Mouse (Mus musculus) granulocyte monocyte progenitor cell, adult 5-6 weeks (primary cell): ENCODE measurements around the gene Fam53b. TPM values are rescaled to one million over a fixed set of nuclear protein-coding genes. Genes with fewer than 3 reads are reported as not detected.

Experiments used
- ATAC-seq: replicated peaks from 2 replicates; pipeline ENCODE4 v1.8.0; 2016; ENCODE audit warnings: mild to moderate bottlenecking, moderate TSS enrichment, inconsistent platforms; ENCODE audit not compliant: poor library complexity, severe bottlenecking
- total RNA-seq, 2 experiments: library from RNA; stranded (forward) in 1 of 2; stranded (reverse) in 1 of 2; fragments of 200-712, 200-1000 nt in 1 of 2; fragments of >200 nt in 1 of 2; fragmentation: Nextera tagmentation in 1 of 2; gene quantifications; 2 replicates each; pipeline ENCODE4 v1.2.3; 2014 to 2017

Gene Fam53b
- total RNA-seq, 2 experiments from 2014 or later = 11.1 to 20.1 TPM

DNA sequence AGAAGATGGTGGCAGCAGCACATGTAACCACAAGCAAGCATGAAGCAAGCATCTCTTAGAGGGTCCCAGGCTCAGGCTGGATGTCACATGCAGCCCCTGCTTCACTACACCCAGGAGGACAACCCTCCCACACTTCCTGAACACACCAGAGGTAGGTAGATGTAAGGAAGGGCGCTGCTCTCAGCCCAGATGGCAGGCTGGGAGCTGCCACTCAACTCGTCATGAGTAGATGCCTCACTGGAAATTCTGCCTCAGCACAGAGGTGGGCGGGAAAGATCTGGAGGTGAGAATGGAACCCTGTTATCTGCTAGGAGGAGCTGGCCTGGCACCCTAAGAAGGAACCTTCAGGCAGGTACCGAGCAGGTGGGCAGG lies 45.7 kb downstream of the Fam53b start:
- no peak for ATAC-seq

DNA sequence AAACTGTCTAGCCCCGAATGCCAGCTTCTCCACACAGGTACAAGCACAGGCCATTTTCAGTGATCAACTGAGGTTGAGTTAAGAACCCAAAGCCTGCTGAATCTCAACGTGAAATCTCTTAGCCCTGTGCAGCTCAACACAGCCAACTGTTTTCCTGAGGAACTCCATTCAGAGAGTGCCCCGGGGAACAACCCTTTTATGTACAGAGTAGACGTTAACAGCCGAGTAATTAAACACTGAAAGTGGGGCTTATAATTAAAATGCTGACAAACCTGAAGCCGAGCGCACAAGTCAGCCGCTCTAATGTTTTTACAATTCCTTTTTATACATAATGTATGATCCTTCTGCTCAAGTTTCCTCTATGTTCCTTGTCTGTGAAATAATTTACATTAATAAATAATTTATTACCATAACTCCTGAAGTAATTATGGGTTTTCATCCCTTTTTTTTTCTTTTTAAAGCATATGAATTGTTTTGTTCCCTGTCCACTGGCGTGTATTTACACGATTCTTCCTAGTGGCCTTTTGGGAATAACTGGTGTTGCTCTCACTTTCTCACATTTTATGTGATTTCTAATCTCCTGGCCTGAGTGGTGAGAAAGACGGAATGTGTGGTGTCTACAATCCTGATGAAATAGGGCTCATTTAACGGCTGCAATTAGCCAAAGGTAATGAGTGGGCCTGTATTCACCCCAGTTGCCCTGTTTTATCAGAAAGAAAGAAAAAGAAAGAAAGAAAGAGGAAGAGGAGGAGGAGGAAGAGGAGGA lies 46.3 kb downstream of the Fam53b start:
- no peak for ATAC-seq

DNA sequence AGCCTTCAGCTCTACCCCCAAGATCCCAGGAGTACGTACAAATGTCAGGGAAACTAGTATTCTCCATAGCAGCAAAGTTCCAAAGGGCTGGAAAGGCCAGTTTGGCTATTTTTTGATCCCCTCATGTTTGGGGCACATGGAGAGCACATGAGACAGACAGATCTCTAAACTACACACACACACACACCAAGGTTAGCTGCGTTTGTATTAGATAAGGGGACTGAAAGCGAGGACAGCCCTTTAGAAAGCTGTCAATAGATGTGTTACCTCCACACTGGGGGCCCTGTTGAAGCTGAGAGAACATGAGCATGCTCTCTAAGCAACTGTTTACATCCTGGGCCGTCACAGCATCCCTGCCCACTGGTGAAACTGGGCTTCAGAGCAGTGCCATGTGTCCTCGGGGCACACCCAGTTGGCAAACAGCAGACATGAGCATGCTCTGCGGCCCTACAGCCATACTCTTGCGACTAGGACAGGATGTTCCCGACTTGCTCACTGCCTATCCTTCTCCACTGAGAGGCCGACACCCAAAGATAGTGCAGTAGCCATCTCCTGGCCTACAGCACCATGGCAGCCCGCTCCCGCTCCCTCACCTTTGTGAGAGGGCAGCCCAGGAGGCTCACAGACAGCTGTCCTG lies 47.3 kb downstream of the Fam53b start:
- ATAC-seq = no peak

DNA sequence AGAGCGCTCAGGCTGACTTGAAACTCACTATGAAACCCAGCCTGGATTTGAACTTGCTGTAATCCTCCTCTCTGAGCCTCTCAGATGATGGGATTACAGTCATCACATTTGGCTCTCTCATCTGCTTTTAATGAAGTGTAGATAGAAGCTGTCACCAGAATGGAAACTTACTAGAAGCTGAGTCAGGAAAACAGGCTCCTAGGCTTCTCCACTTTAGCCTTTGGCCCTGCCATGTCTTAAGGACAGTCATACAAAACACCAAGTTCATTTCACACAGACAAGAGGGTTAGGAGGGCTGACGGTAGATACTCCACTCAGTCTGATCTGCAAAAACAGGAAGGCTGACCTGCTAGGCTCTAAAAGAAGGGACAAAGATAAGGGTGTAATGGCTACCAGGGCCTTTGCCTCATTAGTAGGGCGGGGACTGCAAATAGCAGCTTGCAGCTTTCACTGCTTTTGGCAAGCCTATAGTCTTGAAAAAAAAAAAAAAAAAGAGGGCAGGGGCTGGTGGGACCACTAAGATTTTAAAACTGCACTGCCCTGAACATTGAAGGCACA lies 48.0 kb downstream of the Fam53b start:
- no peak for ATAC-seq

DNA sequence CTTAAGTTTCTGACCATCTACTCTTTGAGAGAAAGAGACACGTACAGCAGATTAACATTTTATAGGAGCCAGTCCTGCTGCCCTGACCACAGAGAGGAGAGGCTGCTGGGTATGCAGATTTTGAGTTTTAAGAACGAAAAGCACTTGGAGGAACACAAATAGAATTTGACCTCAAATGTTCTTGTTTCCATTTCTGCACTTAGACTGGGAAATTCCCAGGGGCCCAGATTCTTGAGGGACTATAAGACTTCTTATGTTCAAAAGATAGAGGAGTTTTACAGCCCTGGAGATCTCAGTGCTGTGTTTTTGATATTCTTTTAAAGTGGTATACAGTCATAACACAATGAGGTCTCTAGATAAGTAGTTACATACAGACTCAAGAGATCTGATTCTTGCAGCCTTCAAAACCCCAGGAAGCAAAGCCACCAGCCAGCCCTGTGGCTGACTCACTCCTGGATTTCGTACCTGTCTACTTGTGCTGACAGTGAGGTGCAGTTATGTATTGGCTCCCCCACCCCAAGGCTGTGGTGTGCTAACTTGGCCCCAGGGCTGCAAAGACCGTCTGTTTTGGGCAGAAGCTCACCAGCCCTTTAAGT lies 48.7 kb downstream of the Fam53b start:
- no peak for ATAC-seq

DNA sequence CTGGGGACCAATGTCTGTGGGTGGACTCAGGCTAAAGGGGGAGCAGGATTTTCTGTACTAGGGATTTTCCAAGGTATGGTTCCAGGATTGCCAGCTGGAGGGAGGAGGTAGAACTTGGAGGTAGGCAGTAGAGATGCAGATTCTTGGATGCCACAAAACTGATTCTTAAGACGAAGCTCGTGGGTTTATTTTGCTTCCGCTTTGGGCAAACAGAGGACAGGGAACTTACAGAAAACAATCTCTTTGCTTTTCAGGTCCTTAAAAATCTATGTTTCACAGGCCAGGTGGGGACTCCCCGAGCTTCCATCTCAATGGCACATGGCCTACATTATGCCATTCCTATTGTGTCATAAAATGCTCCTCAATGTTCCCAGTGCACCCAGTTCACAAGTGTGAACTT lies 49.4 kb downstream of the Fam53b start:
- no peak for ATAC-seq

DNA sequence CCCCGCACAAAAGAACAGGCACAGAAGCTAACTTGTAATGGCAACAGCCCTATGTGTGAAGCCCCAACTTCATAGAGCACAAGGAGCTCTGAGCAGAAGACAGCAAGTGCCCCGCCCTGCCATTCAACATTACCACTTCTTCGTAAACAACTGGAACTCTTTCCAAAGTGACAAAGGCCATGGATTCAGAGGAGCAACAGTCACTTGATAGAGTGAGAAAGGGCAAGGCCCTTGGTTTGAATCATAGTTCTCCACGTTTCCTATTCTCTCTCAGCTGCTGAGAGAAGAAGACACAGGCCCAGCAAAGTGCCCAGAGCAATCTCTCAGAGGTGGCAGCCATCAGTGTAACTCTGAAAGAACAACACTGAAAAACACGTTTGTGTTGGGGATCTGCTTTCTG lies 49.8 kb downstream of the Fam53b start:
- ATAC-seq = no peak

DNA sequence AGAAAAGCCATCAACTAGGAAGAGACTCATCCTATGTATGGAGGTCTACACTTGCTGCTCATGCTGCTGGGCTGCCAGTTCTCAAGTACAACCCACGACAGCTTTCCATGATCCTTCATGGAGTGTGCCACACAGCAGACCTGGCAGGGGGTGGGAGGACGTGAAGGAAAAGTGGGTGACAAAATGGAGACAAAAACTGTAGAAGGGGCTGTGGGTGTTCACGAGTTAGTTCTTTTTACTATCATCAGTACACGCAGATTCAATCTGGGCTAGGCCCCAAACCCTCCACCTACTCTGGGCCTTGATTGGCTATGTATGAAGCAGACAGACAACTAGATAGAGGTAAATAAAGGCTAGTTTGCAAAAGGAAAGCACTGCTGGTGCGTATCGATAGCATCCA lies 50.3 kb downstream of the Fam53b start:
- ATAC-seq = no peak

DNA sequence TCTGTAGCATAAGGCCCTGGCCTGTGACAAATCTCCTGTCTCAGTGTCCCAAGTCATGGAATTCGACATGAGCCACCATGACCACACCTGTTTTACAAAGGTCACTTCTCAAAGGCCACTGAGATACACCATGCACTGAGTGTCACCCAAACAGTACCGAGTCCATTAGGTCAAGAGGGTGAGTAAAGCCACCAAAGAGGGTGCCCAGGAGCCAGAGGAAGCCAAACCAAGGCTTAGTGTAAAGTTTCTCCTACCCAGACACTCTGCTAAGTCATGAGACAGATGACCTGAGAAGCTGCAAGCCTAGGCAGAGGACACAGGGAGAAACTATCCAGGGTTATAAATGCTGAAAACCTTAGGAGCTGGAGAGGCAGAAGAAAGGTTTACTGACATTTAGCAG lies 52.3 kb downstream of the Fam53b start:
- no peak for ATAC-seq

DNA sequence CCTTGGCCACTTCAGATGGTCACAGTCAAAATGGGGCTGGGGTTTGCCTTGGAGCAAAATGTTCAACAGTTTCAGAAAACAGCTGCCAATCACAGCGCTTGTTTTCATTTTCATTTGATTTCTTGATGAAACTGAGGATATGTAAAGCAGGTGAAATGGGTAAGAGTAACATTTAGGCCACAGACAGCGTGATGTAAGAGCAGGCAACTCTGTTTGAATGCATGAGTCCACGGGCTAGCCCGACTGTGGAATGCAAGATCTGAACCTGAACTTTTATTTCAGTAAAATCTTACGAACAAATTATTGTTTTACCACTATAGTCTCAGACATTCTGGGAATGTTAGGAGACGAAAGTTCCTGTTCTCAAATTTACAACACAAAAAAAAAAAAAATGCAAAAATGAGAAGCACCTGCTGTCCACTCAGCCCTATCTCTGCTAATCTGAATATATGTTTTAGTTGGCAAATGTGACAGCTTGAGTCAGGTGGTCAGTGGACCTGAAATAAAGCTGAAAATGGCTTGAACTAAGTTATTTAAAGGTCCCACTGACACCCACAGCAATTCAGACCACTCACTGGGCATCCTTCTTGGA lies 53.0 kb downstream of the Fam53b start:
- no peak for ATAC-seq

DNA sequence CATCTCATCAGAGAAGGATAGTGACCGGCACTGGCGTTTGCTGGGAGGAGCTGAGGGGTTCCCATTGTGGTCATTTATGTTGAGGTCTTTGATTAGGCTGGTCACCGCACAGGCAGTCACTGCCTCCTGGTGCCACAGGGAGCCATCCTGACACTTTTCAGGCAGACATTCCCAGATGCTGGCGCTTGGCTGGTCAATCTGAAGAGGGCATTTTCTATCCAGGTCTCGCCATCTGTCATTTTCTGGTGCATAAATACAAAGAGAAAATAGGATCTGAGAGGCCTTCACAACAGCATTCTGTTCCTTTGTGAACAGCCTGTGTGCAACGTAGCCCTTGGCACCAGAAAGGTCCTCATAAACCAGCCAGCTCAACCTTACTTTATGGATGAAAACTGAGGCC lies 53.8 kb downstream of the Fam53b start:
- no peak for ATAC-seq

DNA sequence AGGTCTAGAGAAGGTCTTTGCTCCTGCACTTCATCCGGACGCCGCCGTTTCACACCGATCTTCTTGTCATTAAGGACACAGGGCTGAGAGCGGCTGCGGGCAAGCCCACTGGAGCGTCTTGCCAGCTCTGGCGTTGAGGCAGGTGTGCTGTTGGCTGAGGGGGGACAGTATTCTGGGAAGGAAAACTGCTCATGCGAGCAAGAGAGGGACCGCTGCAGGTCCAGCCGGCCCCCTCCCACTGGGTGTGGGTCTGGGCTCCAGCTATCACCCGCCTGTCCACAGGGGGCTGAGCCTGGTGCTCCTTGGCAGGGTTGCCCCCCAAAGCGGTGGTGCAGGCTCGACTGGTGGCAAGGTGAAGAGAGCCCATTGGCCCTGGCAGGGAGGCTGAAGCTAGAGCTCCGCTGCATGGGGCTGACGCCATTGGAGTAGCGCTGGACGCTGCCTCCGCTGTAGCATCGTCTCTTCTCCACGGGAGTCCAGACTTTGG lies 54.2 kb downstream of the Fam53b start:
- ATAC-seq = no peak

DNA sequence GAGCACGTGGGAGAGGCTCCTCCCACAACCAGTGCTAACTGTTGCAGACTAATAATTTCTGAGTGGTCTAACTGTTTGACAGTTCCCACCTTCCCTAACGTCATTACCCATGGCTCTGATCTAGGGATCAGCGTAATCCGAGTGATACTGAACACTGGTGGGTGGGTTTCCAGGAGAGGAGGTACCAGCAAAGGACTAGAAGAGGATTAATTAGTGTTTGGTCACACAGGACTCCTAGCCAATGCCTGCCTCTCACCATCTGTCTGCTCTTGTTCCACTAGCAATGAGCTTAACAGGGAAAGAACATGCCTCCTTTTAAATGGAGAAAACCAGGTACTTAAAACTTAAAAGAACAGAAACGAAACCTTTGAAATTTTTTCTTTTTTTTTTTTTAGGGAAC lies 54.8 kb downstream of the Fam53b start:
- ATAC-seq = no peak

DNA sequence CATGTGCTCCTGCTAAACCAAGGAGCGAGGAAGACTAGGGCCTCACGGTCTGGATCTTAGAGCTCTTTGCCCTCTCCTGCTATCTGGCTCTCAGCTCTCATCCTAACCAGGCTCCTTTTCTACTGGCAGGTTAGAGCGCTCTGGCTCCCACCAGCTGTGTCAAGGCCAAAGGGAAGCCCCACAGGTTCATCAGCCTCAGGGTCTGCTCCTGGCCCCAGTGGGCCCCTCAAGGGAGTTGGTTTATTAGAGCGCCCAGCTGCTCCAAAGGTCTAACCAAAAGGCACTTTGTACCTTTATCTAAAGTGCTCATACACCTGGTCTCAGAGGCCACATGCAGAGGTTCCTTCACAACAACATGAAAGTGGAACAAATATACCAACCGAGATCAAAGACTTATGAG lies 57.4 kb downstream of the Fam53b start:
- ATAC-seq = no peak

DNA sequence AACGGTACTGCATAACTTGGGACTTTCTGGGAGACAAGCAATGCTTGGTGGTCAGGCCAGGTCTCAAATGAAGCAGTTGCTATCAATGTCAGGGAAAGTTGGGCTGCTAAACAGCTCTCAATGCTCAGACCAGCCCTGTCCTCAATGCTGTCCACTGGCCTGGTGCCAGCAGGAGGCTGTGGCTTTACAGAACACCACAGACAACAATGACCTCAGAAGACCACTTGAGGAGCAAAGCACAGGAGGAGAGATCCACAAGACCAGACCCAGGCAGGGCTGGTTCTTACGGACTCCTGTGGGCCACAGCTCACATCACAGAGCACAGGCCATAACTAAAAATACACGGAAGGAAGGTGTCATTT lies 59.3 kb downstream of the Fam53b start:
- ATAC-seq = no peak

DNA sequence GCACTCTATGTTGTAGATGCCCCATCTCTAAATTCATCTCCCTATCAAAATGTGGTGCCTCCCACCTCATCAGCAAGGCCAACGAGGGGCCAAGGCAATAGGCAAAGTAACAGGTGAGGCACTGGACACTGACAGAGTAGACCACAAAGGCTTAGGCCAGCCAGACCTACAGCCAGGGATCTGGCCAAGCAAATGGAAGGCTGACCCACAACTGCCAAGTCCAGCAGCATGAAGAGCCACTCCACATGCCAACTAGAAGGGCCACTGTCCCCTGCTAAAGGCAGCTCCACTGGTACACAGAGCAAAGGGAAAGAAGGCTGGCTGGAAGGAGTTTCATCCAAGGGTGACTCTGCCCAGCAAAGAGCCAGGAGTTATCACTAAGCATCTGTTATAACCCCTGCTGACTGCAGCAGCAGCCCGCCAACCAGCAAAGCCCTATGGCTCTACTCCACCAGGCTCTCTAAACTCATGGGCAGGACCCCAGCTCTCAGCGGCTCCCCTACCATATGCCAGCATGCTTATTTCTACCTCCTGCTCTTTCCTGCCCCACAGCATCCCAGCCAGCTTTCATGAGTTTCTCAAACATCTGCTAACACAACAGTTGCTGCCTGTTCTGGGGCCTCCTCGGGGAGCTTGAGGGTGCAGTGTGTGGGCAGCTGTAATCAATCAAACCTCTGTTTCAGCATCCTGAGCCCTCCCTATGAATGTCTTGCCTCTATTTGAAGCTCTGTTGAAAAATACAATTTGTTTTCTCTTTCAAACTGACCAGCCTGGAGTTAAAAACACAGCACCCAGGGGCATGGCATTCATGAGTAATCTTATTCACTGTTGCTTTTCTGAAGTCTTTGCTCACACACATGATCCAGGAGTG lies 59.9 kb downstream of the Fam53b start:
- ATAC-seq = no peak

DNA sequence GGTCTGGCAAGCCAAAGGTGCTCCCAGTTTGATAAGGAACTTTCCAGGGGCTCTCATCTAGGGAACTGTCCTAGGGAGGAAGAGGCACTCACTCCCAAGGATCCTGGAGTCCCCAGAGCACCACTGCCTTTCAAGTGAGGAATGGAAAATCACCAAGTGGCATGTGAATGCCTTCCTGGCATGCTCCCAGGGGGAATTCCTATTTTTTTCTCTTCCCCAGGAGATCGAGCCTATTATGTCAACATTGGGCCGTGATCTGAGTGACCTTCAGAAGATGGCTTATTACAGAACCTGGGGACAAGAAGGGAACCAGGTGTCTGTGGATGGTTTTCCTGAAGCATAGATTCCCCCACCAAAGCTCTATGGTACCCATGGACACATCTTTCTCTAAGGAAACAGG lies 62.0 kb downstream of the Fam53b start:
- no peak for ATAC-seq

DNA sequence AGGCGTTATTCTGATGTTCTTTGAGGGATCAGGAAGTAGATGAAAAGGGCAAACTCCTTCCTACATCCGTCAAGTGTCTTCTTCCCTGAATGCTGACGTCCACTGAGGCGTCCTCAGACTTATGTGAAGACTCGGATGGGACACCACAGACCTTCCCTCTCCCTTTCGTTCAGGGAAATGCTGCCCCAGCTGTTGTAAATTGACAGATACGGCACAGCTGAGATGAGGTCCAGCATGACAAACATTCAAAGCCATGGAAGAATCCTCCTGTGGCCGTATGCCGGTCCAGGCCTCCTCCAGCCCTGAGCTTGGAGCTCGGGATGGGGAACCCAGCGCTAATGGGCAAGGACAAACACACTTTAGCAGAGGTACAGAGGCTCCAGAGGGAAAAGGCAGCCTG lies 64.2 kb downstream of the Fam53b start:
- ATAC-seq = no peak

DNA sequence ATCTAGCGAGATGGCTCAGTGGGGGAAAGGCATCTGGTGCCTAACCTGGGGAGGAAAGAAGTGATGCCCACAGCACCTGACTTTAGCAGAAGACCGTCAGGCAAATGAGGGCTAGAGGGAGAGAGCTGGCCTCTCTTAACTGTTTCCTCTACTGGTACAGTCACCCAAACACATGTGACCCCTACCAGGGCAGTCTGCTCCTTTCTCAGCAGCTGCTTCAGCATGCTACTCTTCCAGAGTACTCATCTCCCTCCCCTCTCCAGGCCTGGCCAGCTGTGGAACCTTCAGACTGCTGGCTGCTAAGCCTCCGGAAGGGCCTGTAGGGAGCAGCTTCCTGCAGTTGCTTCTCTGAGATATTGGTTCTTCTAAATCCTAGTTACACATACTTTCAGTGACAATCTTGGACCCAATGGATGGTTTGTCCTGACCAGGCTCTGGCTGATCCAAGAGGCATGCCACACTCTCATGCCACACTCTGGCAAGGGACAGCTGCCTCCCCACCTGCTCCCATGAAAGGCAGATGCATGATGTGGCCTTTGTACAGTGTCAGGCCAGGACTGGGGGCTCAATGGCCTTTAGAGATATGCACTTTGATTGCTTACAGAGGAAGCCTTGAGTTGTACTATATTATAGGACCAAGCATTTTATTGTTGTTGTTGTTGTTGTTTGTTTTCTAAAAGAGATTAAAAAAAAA lies 65.5 kb downstream of the Fam53b start:
- ATAC-seq = no peak

DNA sequence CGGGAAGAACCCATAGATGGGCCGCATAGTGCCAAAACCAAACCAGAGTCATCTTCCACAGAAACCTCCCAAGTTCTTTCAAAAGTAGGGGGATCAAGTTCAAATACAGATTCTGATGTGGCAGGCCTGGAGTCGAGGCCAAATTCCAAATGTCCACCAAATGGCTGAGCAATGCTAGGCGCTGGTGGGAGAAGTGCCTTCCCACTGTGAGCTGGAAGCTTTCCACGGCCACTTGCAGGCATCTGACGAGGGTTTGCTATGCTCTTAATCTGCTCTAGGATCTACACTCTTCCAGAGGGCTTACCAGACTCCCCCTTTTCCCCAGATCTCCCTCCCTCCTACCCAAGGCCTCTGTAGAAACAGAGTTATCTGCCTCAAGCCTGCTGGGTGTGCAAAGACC lies 66.6 kb downstream of the Fam53b start:
- no peak for ATAC-seq
